Mouse (Mus musculus): ENCODE data around the gene Olfr303. TPM values are rescaled to one million over a fixed set of nuclear protein-coding genes. Genes with fewer than 3 reads are reported as not detected.
"Not testable (repeated sequence)": the region's sequence is repeated elsewhere in the genome, so short reads cannot be mapped to it uniquely, and the experiment has no call there.

Olfr303 gene
- not detected in 2 replicates for polyA plus RNA-seq (2014; fragmentation: Nextera tagmentation; extraction: Ambion mirVana)

DNA sequence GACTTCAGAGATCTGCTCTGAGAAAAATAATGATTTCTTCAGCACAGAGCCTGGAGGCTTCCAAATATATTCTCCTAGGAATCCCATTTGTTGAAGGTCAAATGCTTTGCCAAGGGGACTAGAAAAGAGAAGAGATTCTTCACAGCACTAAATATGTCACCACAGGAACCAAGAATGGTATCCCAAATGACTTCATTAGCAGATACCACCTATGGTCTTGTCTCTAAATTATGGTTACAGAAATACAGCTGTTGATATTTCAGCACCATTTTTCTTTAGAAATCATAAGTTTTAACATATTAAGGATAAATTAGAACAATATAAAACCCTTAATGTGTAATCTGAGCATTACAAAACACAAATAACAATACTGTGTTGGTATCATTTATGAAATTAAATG, at the start of gene Olfr303:
Gene Olfr303 (minus strand): TSS at position 101 of the 400 bp plus-strand sequence.
- no peak within 1 kb of the TSS for H3K4me3 ChIP-seq (ENCODE audit: low read depth, low read length)
- no peak within 1 kb of the TSS for H3K4me2 ChIP-seq (ENCODE audit: low read depth, severe bottlenecking)
- no peak within 1 kb of the TSS for H3K27ac ChIP-seq (replicated peaks; ENCODE audit: low read depth, low read length)
- no peak for DNase-seq (ENCODE audit: low spot score)
- no peak within 1 kb of the TSS for H3K9ac ChIP-seq (ENCODE audit: low read length)
- no peaks in the 10 kb centered on the region for H3K4me1 ChIP-seq (ENCODE audit: control insufficient read depth, insufficient read depth, low read length)
- no peaks in the 10 kb centered on the region for H3K9me3 ChIP-seq (ENCODE audit: control insufficient read depth, low read length)
- no peaks in the 10 kb centered on the region for H3K36me3 ChIP-seq (ENCODE audit: control insufficient read depth, insufficient read depth, low read length)
- no peaks in the 10 kb centered on the region for H3K27me3 ChIP-seq (ENCODE audit: control insufficient read depth, insufficient read depth, low read length)
- no peak for ATAC-seq (ENCODE audit: insufficient number of reproducible peaks, low FRiP score, low TSS enrichment, low read depth)

DNA sequence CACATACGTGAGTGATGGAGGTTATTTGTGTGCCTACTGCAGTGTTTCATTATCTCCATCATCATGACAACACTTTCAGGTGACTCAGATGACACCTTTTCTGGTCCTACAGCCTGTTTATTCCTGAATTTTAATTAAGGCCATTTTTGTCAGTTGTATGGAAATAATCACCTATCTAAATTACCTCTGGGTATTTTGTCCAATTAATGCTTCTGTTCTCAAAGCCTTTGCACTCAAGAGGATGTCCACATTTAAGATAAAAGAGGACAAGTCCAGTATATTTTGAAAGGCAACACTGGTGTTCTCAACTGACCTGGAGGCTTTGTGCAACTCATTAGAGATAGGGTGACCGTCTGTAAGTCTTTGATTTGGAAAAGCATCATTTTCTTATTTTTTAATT, 6.0 kb upstream of the Olfr303 start, which contains the start of gene Olfr301:
Gene Olfr301 (plus strand): TSS at position 301 of the 400 bp plus-strand sequence.
- no peaks in the 10 kb centered on the region for H3K4me1 ChIP-seq (ENCODE audit: control insufficient read depth, insufficient read depth, low read length)
- H3K9ac ChIP-seq (ENCODE audit: low read length) = no peak within 1 kb of the TSS
- WGBS = 88% methylated on average over 2 of the region's 2 CpGs
- no peak within 1 kb of the TSS for H3K27ac ChIP-seq (replicated peaks; ENCODE audit: low read depth, low read length)
- ATAC-seq (ENCODE audit: insufficient number of reproducible peaks, low FRiP score, low TSS enrichment, low read depth) (no peak), DNase-seq (ENCODE audit: low spot score) (no peak)
- no peak within 1 kb of the TSS for H3K4me3 ChIP-seq (ENCODE audit: low read depth, low read length)
- H3K4me2 ChIP-seq (ENCODE audit: low read depth, severe bottlenecking) = no peak within 1 kb of the TSS
- no peaks in the 10 kb centered on the region for H3K27me3 ChIP-seq (ENCODE audit: control insufficient read depth, insufficient read depth, low read length)
- no peaks in the 10 kb centered on the region for H3K9me3 ChIP-seq (ENCODE audit: control insufficient read depth, low read length)
- no peaks in the 10 kb centered on the region for H3K36me3 ChIP-seq (ENCODE audit: control insufficient read depth, insufficient read depth, low read length)

DNA sequence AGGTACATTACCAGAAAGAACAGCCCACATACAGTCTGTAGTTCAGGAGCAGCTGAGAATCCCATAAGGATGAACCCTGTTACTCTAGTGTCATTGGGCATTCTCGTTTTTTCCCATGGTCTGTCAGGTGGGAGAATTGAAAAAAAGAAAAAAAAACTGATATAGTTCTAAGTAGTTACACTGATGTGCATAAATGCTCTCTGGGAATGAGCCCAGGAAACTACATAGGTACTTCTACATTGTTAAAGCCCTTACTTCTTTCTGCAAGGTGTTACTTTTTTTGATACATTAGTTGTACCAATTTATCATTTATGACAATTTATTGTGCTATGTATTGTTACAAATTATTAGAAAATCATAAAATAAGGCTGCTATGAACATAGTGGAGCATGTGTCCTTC, 11.0 kb downstream of the Olfr303 start, which contains the start of gene Olfr304:
Gene Olfr304 (minus strand): TSS at position 101 of the 400 bp plus-strand sequence.
- DNase-seq (ENCODE audit: low spot score) (no peak), ATAC-seq (ENCODE audit: insufficient number of reproducible peaks, low FRiP score, low TSS enrichment, low read depth) (no peak)
- H3K4me2 ChIP-seq (ENCODE audit: low read depth, severe bottlenecking) = no peak within 1 kb of the TSS
- H3K27ac ChIP-seq (replicated peaks; ENCODE audit: low read depth, low read length) = no peak within 1 kb of the TSS
- no peaks in the 10 kb centered on the region for H3K9me3 ChIP-seq (ENCODE audit: control insufficient read depth, low read length)
- H3K27me3 ChIP-seq (ENCODE audit: control insufficient read depth, insufficient read depth, low read length) = no peaks in the 10 kb centered on the region
- WGBS = 78% methylated on average over 1 of the region's 1 CpGs
- no peaks in the 10 kb centered on the region for H3K4me1 ChIP-seq (ENCODE audit: control insufficient read depth, insufficient read depth, low read length)
- H3K36me3 ChIP-seq (ENCODE audit: control insufficient read depth, insufficient read depth, low read length) = no peaks in the 10 kb centered on the region
- H3K9ac ChIP-seq (ENCODE audit: low read length) = no peak within 1 kb of the TSS
- H3K4me3 ChIP-seq (ENCODE audit: low read depth, low read length) = no peak within 1 kb of the TSS

DNA sequence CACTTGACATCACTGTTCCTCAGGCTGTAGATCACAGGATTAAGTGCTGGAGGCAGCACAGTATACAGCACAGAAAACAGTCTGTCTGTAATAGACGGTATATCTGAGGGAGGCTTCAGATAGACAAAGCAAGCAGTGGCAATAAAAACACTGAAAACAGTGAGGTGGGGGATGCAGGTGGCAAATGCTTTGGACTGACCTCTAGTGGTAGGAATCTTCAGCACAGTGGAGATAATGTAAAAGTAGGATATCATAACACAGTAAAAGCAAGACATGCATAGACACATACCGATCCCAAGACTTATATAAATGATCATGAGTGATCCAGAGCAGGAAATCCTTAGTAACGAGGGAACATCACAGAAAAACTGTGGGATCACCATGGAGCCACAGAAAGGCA, 11.8 kb downstream of the Olfr303 start:
- no peak for ATAC-seq (ENCODE audit: insufficient number of reproducible peaks, low FRiP score, low TSS enrichment, low read depth)
- no peak overlapping the region for H3K9ac ChIP-seq (ENCODE audit: low read length)
- no peak overlapping the region for H3K4me3 ChIP-seq (ENCODE audit: low read depth, low read length)
- H3K36me3 ChIP-seq (ENCODE audit: control insufficient read depth, insufficient read depth, low read length) = no peaks in the 10 kb centered on the region
- DNase-seq (ENCODE audit: low spot score) = no peak
- no peak overlapping the region for H3K4me2 ChIP-seq (ENCODE audit: low read depth, severe bottlenecking)
- no peaks in the 10 kb centered on the region for H3K4me1 ChIP-seq (ENCODE audit: control insufficient read depth, insufficient read depth, low read length)
- no peak overlapping the region for H3K27ac ChIP-seq (replicated peaks; ENCODE audit: low read depth, low read length)
- H3K9me3 ChIP-seq (ENCODE audit: control insufficient read depth, low read length) = no peaks in the 10 kb centered on the region
- WGBS = 76% methylated on average over 3 of the region's 3 CpGs
- no peaks in the 10 kb centered on the region for H3K27me3 ChIP-seq (ENCODE audit: control insufficient read depth, insufficient read depth, low read length)

DNA sequence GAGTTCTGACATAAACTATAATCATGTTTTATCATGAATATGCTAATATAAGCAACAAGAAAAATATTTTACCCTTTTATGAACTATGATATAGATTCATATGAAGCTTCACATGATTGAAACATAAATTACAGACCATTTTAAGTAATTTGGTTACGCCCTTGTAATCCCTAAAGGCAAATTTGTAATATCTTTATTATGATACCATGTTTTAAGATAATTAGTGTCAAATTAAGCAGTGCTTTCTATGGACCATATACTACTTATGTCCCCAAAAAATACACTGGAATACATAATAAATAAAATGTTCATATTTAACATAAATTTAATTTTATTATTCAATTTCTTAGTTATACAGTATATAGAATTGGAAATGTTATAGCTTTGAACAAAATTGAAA, 30.8 kb downstream of the Olfr303 start, which contains the start of gene Olfr305:
Gene Olfr305 (minus strand): TSS at position 101 of the 400 bp plus-strand sequence.
- no peak for DNase-seq (ENCODE audit: low spot score)
- WGBS = 88% methylated on average over 1 of the region's 1 CpGs
- H3K36me3 ChIP-seq (ENCODE audit: control insufficient read depth, insufficient read depth, low read length) = no peaks in the 10 kb centered on the region
- no peak within 1 kb of the TSS for H3K27ac ChIP-seq (replicated peaks; ENCODE audit: low read depth, low read length)
- H3K4me2 ChIP-seq (ENCODE audit: low read depth, severe bottlenecking) = no peak within 1 kb of the TSS
- H3K9me3 ChIP-seq (ENCODE audit: control insufficient read depth, low read length) = no peaks in the 10 kb centered on the region
- no peaks in the 10 kb centered on the region for H3K27me3 ChIP-seq (ENCODE audit: control insufficient read depth, insufficient read depth, low read length)
- no peak for ATAC-seq (ENCODE audit: insufficient number of reproducible peaks, low FRiP score, low TSS enrichment, low read depth)
- no peak within 1 kb of the TSS for H3K9ac ChIP-seq (ENCODE audit: low read length)
- no peak within 1 kb of the TSS for H3K4me3 ChIP-seq (ENCODE audit: low read depth, low read length)
- no peaks in the 10 kb centered on the region for H3K4me1 ChIP-seq (ENCODE audit: control insufficient read depth, insufficient read depth, low read length)

DNA sequence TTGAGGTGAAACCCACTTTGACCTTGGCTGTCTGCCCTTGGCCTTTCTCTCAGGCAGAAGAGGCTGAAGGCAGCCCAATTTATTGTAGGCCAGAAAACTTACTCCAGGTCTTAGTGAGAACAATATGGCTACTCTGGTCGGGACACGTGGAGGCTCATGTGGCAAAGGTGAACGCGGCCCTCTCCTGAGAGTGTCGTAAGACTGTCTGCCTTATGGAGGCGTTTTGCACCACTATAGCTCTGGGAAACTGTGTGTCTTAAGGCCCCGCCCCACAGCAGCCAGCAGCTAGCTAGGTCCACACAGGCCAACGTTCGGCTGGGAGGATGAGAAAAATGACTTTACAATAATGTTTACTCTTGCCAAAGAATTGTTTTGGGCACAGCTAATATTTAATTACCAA, 51.3 kb downstream of the Olfr303 start:
- DNase-seq (ENCODE audit: low spot score); H3K36me3 ChIP-seq (ENCODE audit: control insufficient read depth, insufficient read depth, low read length); H3K27me3 ChIP-seq (ENCODE audit: control insufficient read depth, insufficient read depth, low read length); H3K27ac ChIP-seq (replicated peaks; ENCODE audit: low read depth, low read length); H3K9me3 ChIP-seq (ENCODE audit: control insufficient read depth, low read length); H3K4me2 ChIP-seq (ENCODE audit: low read depth, severe bottlenecking); H3K4me1 ChIP-seq (ENCODE audit: control insufficient read depth, insufficient read depth, low read length); ATAC-seq (ENCODE audit: insufficient number of reproducible peaks, low FRiP score, low TSS enrichment, low read depth); H3K4me3 ChIP-seq (ENCODE audit: low read depth, low read length); H3K9ac ChIP-seq (ENCODE audit: low read length): not testable (repeated sequence)
- 92% methylated on average over 9 of the region's 9 CpGs for WGBS

DNA sequence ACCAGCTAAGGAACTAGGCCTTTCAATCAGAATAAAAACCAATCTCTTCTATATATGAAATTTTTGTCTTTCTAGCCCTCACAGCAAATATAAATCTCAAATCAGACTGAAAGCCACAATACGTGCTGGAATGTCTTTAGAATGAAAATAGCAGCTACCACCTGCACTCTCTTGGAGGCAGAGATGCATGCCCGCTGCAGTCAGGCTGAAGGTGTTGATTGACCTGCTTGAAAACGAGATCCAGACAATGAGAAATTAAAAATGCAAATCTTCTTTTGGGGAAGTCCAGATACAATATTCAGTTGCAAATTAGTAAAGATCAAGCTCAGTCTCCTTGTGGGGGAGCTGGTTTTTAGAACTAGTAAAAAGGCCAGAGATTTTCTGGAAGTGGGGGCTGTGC, 53.3 kb downstream of the Olfr303 start:
- no peak overlapping the region for H3K4me2 ChIP-seq (ENCODE audit: low read depth, severe bottlenecking)
- 64% methylated on average over 3 of the region's 3 CpGs for WGBS
- no peaks in the 10 kb centered on the region for H3K27me3 ChIP-seq (ENCODE audit: control insufficient read depth, insufficient read depth, low read length)
- ATAC-seq (ENCODE audit: insufficient number of reproducible peaks, low FRiP score, low TSS enrichment, low read depth) = no peak
- H3K27ac ChIP-seq (replicated peaks; ENCODE audit: low read depth, low read length) = no peak overlapping the region
- H3K36me3 ChIP-seq (ENCODE audit: control insufficient read depth, insufficient read depth, low read length) = no peaks in the 10 kb centered on the region
- H3K9ac ChIP-seq (ENCODE audit: low read length) = no peak overlapping the region
- H3K9me3 ChIP-seq (ENCODE audit: control insufficient read depth, low read length) = no peaks in the 10 kb centered on the region
- no peak for DNase-seq (ENCODE audit: low spot score)
- H3K4me1 ChIP-seq (ENCODE audit: control insufficient read depth, insufficient read depth, low read length) = no peaks in the 10 kb centered on the region
- H3K4me3 ChIP-seq (ENCODE audit: low read depth, low read length) = no peak overlapping the region

DNA sequence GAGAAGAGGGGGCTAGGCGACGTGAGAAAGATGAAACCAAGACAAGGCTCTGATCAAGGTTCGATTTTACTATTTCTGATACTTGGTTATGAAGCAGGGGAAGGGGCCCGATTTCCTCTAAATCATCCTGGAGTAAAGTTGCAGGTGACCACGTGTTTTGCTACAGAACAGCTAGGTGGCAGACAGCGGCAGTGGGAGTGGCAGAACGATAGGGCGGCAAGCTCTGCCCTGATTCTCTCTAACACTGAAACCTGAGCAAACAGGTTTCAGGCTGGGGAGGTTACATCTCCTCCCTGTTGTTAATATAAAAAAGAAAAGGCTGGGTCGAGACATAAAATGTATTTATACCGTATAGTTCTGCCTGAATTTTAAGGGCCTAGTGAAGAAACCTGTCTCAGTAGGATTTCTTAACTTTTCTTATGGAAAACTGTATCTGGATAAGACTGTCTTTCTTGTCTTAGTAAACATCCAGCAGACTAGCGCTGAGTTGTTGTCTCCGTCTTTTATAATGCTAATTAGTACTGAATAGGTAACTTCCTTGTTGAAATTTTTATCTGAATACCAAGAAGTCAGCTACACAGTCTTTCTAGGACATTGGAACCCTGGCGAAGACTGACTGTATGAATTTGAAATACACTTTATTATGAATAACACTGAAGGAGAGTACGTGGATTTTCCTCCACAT, 54.6 kb downstream of the Olfr303 start:
- WGBS = 77% methylated on average over 14 of the region's 14 CpGs
- Histone ChIP-seq H3K36me3 (ENCODE audit: control insufficient read depth, insufficient read depth, low read length) (no peaks in the 10 kb centered on the region), H3K4me3 (ENCODE audit: low read depth, low read length) (no peak overlapping the region), H3K27me3 (ENCODE audit: control insufficient read depth, insufficient read depth, low read length) (no peaks in the 10 kb centered on the region), H3K27ac (replicated peaks; ENCODE audit: low read depth, low read length) (no peak overlapping the region), H3K9me3 (ENCODE audit: control insufficient read depth, low read length) (no peaks in the 10 kb centered on the region), H3K4me2 (ENCODE audit: low read depth, severe bottlenecking) (no peak overlapping the region), H3K9ac (ENCODE audit: low read length) (no peak overlapping the region), H3K4me1 (ENCODE audit: control insufficient read depth, insufficient read depth, low read length) (no peaks in the 10 kb centered on the region)
- ATAC-seq (ENCODE audit: insufficient number of reproducible peaks, low FRiP score, low TSS enrichment, low read depth) (no peak), DNase-seq (ENCODE audit: low spot score) (no peak)
